Mouse (Mus musculus) lung, adult 18-20 months (tissue): ENCODE data around the gene Olfr1393.

Experiments used
- DNase-seq, 2 experiments: peaks; one replicate each; pipeline ENCODE4 v3.0.0; 2022; ENCODE audit warnings: mixed read lengths in 2 of 2

Gene Olfr1393

DNA sequence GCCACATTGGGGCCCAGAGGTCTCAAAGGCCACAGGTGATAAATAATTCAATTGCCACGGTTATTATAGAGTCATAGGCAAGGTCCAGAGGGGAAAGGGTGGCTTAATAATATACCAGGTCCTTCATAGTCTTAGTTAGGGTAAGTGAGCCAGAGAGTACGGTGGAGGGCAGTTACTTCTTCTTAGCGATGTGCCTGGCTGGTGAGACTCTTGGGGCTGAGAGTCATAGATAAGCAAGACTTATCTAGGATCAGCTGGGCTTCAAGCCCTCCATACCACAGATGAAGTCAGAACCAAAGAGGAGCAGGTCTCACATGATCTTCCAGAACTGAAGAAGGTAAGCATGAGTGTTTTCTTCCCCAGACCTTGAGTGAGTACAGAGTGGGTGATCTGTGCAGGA is at the start of gene Olfr1393:
TSS of gene Olfr1393 (plus strand) at position 83 of the 400 bp plus-strand sequence.
- no peak for DNase-seq

DNA sequence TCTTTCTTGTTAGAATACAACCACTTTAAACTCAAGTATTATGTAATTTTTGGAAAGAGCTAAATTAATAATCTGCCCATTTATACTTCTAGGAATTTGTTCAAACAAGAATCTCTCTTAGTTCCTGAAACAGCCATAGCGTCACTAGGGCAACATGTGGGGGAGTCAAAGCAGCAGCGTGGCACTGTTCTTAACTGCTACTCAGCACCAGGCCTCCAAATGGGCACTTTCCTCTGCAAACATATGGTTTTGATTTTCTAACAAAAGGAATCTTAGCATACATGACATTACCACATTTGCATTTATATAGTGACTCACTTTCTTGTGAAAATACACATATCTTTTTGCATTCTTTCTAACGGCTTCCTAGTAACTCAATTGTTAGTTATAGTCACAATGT is 45.3 kb upstream of the Olfr1393 start:
- DNase-seq = no peak

DNA sequence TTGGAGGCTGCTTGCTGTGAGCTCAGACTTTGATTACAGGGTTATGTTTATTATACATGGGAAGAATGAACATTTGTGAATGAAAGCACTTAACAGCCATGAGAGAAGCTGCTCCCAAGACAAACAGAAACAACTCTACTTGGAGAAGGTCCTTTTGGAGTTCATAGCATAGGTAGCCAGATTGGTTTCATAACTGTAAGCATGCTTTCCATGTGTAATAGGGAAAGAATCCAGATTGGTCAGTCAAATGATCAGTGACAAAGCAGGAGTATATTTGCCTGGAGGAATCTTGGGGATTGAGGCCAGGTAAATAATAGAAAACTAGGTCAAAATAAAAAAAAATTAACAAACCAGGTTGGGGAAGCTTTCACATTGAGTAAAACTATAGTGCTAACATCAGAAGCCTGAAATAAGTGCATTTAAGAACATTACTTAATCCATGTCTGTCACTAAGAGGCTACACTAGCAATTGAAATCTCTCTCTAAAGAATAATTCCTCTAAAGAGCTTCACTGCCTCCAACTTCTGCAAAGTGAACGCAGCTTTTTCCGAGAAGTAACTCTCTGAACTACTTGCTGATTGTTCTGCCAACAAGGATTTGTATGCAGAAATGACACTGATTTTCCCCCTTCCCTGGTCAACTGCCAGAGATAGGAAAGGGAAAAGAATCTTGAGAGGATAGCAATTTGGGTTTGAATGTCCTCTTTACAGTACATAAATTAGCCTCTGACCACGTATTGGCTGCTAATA is 42.5 kb upstream of the Olfr1393 start:
- DNase-seq = no peak

DNA sequence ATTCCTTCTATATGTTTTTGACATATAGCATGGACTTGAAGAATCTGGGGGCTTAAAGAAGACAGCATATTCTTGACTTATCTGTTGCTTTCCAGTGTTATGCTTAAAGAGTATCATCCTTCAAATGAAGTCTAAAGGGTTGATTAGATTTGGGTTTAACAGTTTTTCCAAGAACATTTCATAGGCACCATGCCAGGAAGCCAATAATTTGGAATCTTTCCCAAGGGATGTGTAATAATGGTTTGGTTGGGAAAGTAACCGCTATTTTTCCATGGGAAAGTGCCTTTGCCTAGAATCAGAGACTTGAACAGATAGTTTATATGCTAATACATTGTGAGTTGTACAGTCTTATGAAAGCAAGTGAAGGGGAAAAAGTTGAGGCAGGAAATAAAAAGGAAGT is 41.2 kb upstream of the Olfr1393 start:
- DNase-seq = no peak

DNA sequence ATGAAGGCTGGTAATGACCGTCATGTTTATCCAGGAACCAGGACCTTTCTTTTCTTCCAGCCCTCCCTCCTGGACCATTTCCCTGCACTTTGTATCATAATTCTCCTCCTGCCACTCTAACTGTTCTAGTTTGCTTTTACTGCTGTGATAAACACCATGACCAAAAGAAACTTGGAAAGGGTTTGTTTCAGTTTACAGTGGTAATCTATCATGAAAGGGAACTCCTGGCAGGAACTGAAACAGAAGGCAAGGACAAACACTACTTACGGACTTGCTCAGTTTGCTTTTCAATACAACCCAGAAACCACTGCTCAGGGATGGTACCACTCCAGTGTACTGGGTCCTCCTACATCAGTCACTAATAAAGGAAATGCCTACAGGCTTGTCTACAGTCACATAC is 40.6 kb upstream of the Olfr1393 start:
- DNase-seq = no peak

DNA sequence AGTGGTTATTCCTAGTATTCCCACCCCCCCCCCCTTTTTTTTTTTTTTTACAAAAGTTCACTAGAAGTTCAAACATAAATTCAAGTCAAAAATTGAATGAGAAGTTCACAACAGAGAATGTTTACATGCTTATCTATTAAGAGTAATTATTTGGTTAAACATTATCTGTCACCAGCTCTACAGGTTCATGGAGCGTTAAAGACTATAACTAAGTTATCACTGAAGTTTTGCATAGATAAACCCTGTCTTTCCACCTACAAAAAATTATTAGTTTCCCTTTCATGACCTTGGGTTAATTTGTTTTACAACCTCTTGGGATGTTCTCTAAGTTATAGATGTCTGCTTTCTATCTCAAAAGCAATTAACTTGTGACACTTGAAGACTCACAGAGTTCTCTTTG is 37.8 kb upstream of the Olfr1393 start:
- DNase-seq = no peak

DNA sequence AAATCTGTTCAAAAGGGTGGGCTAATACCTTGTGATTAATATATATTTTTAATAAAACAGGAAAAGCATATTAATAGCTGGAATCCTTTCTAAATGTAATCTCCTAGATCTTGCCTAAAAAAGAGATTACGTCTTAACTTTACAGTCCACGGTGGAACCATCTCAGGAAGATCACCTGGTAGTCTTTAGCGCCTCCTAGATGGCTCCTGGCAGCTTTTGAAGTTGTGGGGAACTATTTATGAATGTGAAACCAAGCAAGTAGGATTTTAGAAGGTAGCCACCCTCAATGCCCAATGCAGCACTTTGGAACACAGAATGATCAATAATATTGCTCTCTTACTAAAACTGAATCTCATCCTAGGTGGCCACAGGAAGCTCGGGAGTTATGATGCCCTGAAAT is 37.2 kb upstream of the Olfr1393 start:
- no peak for DNase-seq

DNA sequence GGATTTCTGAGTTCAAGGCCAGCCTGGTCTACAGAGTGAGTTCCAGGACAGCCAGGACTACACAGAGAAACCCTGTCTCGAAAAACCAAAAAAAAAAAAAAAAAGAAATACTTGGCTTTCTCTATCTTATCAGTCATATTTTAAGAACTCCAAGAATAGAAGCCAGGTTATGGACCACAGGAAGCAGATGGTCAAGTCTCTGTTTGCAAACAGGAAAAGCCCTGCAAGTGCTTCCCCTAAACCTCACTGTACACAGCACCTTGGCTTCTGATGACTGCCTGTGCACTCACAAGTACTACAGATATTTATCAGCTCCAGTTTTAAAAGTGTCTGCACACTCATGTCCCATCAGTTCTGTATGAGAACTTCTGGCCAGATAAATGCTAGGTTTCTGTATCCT is 36.6 kb upstream of the Olfr1393 start:
- DNase-seq = no peak

DNA sequence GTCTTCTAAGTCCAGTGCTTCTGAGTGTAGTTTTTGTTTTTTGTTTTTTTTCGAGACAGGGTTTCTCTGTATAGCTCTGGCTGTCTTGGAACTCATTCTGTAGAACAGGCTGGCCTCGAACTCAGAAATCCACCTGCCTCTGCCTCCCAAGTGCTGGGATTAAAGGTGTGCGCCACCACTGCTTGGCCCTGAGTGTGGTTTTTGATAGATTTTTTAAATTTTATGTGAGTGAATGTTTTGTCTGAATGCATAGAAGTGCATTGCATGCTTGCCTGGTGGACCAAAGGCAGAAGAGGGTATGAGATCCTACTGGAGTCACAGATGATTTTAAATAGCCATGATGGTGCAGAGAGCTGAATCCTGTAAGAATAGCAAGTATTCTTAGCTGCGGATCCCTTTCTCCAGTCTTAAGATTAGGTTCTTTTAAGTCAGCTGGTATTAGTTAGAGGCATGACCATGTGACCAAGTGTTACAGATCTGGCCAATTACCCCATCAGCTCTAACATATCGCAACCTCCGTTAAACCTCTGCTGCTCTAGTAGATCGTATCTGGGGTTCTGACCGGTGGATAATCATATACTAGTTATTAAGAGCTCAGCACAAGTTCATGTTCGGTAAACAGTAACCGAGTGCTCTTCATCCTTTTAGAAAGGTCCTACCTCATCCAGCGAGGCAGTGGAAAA is 35.0 kb upstream of the Olfr1393 start:
- DNase-seq = no peak

DNA sequence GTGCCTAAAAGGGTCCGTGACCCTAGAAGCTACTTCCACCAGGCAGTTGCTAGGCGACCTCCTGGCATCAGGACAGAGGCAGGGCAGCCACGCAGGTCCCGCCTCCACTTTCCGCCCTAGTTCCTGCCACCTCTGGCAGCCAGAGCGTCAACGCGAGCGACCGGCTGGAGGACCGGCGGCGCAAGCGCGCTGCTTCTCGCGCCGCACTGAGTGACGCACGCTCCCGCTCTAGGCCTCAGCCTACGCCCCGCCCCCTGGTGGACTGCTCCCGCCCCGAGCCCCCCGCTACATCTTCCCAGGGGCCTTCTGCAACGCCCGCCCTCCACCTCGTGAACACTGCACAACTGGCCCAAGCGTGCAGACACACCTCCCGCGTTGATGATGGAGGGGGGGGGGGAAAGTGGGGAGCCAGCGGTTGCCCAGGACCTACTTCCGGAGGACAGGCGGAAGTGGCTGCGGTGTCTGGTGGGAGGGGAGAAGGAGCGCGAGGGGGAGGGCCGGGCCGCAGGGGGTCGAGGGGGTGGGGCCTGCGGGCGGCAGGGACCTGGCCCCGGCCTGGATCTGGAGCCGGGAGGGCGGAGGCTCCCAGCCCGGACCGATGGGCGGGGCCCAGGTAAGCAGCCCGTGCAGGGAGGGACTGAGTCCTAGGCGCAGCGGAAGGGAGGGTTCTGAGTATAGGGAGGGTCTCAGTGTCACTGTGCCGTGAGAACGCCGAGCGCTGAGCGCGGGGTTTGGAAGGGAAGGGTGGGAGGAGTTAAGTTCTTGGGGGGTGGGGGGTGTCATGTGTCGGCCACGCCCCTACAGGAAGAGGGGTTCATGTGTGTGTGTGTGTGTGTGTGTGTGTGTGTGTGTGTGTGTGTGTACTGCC is 34.1 kb upstream of the Olfr1393 start, which contains the start of gene Mgat1:
TSS of gene Mgat1 (plus strand) at position 465 of the 868 bp plus-strand sequence.
- peak; percentile 95 to 97 for DNase-seq

DNA sequence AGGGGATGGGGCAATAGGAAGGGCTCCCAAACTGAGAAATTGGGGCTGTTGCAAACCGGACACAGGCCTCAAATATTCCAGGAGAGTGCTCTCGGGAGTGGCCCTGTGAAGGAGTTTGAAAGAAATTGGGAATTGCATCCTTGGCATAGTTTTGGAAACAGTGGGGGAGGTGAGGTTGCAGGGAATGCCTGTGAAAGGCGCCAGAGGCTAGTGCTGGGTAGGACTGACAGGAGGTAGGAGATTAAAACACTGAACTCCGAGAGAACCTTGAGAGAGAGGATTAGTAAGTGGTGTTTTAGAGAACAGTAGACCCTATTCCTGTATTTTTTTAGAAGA is 33.5 kb upstream of the Olfr1393 start:
- DNase-seq = no peak

DNA sequence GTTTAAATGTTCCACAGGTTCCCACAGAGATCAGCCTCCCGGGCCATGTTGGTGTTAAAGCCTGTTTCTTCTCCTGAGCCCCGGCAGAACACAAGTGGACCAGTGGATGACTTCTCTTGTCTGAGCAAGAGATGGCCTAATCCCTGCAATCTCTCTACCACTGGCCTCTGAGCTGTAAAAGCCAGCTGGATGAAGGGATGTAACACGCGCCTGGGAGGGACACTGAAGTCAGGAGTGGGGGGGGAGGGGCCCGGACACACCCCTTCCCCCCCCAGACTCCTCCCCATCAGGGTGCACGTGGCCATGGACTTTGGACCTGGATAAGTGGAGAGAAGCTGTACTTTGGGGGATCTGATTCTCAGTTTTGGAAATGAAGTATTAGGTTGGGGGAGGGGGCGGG is 32.9 kb upstream of the Olfr1393 start:
- peak in 1 of 2 experiments; percentile 58 for DNase-seq

DNA sequence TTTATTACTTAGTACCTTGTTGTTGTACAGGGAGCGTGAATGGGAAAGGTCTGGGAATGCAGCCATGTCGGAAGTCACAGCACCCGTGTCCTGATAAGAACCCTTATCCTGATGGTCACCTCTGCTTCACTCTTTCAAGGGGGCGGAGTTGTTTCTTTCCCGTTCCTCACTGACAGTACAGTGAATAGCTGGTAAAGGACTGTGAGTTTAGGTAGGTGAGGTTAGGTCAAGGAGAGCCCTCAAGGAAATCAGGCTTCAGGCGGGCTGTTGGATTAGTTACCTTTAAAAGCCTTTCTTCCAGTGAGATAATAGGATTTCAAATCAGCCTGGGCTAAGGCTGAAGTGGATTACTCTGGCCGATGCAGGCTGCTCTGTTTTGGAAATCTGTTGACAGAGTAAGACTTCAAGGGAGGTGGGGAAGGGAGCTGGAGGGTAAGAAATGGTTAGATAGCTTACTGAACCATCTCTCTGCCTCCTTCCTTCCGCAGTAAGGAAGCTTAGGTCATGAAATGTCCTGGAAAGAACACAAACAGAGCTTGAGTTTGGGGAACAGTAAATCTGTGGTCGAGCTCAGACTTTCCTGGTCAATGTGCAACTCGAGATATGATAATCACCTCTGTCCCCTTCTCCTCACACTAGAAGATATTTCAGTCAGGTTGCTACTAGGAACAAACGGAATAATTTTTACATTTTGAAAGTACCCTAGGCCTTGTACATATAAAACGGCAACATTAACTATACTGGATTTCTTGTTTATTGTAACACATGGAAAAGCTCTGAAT is 32.3 kb upstream of the Olfr1393 start:
- DNase-seq = peak in 1 of 2 experiments; percentile 56

DNA sequence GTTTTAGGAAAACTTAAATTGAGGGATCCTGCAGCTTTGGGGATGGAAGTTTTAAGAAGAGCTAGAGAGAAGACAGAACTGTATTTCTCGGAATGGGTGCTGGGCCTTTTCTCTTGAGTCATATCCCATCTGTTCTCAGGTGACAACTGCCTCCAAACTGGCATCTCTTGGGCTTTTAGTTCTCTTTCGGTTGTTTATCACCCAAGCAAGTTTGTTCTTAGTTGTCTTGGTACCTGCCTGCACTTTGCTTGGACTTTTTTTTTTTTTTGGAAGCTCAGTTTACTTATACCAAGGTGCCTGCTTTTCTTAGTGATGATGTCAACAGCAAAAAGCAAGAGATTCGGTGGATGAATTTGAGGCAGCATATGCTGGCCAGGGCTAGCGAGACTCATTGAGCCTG is 31.6 kb upstream of the Olfr1393 start:
- DNase-seq = no peak

DNA sequence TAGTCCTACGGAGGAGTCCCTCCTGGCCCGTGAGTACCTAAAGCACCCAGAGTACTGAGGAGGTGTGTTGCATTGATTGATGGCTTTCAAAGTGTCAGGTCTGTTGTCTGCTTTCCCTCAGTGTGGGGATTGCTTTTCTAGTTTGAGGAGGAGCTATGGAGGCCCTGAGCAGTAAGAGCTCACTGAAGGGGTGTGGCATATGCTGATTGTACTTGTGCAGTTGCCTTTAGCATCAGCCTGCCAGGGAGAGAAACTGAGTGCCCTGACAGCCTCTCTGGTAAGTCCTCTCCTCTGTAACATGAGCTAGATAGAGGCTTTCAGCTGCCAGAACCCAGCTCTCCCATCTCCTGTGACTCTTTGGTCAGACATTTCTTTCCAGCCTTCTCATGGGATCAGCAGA is 30.8 kb upstream of the Olfr1393 start:
- DNase-seq = no peak

DNA sequence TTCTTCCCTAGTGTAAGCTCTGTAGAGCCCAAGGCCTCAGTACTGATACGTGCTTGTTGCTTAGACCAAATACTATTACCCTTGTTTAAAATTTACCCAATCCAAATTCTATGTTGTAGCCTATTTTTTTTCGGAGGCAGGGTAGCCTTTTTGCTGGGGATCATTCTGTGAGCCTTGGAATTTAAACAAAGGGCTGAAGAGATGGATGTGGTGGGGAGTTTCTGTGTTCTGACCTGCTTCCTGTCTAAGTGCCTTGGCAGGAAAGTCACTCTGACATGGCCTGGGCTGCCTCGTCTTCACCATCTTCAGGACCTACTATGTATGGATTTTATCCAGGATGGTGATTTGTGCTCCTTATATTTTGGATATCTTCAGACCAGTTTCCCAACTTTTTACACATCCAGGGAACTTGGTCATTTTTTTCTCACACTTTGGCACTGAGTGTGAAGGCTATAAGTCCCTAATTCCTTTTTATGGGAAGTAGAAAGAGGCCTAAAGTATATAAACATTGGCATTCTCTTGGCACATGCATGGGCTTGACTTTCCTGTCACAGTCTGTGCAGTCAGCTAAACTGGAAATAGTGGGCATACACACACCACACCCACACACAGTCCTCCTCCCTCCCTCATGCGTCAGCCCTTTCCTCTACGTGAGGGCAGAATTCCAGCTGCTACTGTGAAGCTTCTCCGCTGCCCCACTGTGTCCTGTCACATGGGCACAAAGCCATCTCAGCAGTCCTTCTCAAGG is 29.7 kb upstream of the Olfr1393 start:
- peak; percentile 82 to 88 for DNase-seq

DNA sequence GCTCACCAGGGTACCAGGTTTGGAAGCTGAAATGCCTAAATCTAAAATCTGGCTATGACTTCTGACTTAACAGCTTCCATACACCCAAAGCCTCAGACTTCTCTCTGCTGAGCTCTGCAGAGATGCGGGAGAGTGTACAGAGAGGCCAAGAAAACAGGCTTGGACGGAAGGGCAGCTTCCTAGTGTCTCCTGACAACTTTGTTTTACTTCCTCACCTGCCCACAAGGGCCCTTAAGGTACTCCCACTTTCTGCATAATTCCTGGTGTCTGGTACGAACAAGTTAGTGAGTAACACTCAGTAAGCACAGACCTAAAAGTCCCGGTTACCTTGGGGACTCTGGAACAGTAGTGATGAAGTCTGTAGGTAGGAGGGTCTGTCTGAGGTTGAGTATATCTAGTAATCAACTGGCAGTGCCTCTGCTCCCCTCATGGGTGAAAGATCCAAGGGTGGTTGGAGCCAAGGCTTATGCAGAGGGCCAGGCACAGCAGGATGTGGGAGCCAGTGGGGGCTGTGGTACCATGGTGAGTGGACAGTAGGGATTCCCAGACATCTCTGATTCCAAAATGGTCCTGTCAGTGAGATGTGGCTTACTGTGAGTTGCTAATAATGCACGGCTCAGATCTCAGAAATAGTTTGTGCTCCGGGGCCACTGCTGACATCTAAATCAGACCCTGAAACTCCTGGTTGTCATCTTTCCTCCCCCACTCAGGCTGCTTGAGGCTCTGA is 29.0 kb upstream of the Olfr1393 start:
- DNase-seq = no peak

DNA sequence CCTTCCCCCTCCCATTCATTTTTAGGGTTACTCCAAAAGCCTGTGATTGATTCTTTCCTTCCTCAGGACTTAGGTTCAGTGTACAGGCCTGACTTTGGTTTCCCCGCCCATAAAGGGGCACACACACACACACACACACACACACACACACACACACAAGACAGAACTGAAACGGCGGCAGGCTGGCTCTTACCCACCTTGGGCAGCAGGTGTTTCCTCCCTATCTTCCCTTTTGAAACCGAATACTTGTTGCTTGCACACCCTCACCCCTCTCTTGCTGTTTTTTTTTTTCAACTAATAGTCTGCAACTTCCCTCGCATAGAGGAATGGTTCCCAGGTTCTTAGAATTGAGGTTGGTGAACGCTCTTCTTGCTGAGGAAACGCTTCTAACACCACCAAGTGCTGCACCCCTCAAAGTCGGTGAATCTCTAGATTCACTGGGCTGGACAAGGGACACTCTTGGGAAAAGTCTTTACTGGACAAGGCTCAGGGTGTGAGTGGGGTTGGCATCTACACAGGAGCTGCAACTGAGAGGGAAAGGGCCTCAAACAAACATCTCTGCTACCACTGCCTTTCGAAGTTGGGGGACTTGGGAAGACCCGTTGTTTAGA is 28.2 kb upstream of the Olfr1393 start:
- no peak for DNase-seq

DNA sequence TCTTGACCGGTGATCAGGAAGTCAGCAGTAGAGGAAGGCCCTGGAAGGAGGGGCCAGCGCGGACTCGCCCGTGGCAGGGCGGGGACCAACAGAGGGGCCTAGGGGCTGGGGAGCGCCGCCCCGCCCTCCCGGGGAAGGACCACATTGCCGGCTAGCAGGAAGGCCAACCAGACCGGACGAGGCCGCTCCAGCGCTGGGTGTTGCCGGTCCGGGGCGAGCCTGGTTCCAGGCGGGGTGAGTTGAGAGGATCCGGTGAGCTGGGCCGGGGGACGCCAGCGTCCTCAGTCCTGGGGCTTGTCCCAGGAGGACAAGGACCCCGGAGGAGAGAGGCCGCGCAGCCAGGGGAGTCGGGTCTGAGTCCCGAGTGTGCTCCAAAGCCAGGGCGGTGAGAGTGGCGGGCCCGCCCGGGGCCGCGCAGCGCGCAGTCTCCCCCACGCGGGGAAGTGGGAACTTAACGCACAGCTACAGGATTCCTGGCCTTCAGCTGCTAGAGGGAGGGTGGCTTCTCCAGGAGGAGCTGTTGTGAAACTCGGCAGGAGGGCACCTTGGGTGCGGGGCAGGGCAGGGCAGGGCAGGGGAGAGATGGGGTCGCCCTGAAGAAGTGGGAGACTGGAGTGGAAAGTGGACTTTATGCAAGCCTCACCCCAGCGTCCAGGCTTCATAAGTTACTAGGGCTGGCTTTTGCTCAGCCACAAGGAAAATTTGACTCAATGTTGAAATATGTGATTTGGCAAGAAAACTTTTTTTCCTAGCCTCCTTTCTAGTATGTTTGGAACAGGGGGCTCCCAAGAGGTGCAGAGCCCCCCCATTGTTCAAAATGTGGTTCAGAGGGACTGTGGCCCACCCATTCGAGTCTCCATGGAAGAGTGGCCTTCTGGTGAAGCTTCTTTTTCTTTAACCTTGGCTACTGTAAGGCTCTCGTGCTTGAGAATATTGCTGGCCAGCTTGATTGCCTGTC is 27.4 kb upstream of the Olfr1393 start:
- peak; percentile 95 to 96 for DNase-seq

DNA sequence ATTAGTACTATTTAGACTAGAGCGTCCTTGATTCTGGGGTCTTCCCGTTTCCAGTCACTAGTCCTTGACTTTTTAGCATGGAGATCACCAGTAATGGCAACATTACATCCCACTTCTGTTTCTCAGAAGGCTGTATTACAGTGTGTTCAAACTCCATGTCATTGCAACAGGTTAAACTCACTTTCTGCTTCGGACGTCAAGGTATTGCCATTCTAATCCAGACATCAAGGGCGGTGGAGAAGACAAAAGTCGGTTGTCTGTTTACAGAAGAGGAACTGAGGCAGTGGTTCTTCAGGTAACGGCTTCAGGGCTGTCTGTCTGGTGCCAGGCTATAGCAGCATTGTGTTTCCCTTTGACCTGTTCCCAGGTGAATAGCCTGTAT is 26.7 kb upstream of the Olfr1393 start:
- no peak for DNase-seq
